Mouse (Mus musculus) hindbrain, embryonic 15.5 days (tissue): Measurements from ENCODE around the gene Olfr1338. TPM values are rescaled to one million over a fixed set of nuclear protein-coding genes. Genes with fewer than 3 reads are reported as not detected.

ENCODE experiments used
- polyA plus RNA-seq: library from polyadenylated mRNA; unstranded; fragments of >200 nt; fragmentation: Nextera tagmentation; extraction: Ambion mirVana; gene quantifications from 2 replicates; pipeline ENCODE4 v1.2.1, GENCODE M21; 2015

Olfr1338 gene
- polyA plus RNA-seq, 1 experiment from 2014 or later, result not detected

Other genes with a start within 250 kb of the Olfr1338 start
- not detected in 2 replicates for gene 2610528J11Rik, start 231.7 kb downstream of the Olfr1338 start, polyA plus RNA-seq
- 0.18 and 0.22 TPM in 2 replicates for gene Tmem125, start 214.7 kb downstream of the Olfr1338 start, polyA plus RNA-seq
- 1.5 and 2.0 TPM in 2 replicates for gene Cfap57, start 138.0 kb downstream of the Olfr1338 start, polyA plus RNA-seq
- gene Ebna1bp2, start 137.9 kb downstream of the Olfr1338 start, polyA plus RNA-seq, result 87.3 and 96.5 TPM in 2 replicates
- not detected in 2 replicates for gene Olfr62, start 99.8 kb downstream of the Olfr1338 start, polyA plus RNA-seq
- gene Olfr1342, start 66.0 kb downstream of the Olfr1338 start, polyA plus RNA-seq, result 0.05 TPM in 1 of 2 replicates, not detected in the other
- not detected in 2 replicates for gene Olfr1341, start 55.2 kb downstream of the Olfr1338 start, polyA plus RNA-seq
- gene Olfr1340, start 38.6 kb downstream of the Olfr1338 start, polyA plus RNA-seq, result not detected in 2 replicates
- gene Olfr1339, start 26.6 kb downstream of the Olfr1338 start, polyA plus RNA-seq, result not detected in 2 replicates
- gene Olfr1337, start 23.8 kb upstream of the Olfr1338 start, polyA plus RNA-seq, result not detected in 2 replicates
- gene Olfr1335, start 51.2 kb upstream of the Olfr1338 start, polyA plus RNA-seq, result not detected in 2 replicates
- gene Olfr1333, start 77.5 kb upstream of the Olfr1338 start, polyA plus RNA-seq, result not detected in 2 replicates
- gene Olfr1331, start 105.9 kb upstream of the Olfr1338 start, polyA plus RNA-seq, result not detected in 2 replicates
- gene Olfr1330, start 129.9 kb upstream of the Olfr1338 start, polyA plus RNA-seq, result not detected in 2 replicates
- gene Olfr1329, start 158.7 kb upstream of the Olfr1338 start, polyA plus RNA-seq, result not detected in 2 replicates
- gene Olfr1328, start 179.9 kb upstream of the Olfr1338 start, polyA plus RNA-seq, result not detected in 2 replicates
- not detected in 2 replicates for gene Lao1, start 202.8 kb upstream of the Olfr1338 start, polyA plus RNA-seq